In genomic region chr17:30008392-30008791, GRCm38 (mm10) we compare ENCODE assay signal across 11 mouse cellular contexts. TPM values are rescaled to one million over a fixed set of nuclear protein-coding genes. Genes with fewer than 3 reads are reported as not detected.
DNase-seq lines count a peak whose midpoint lies in the region; ATAC-seq and TF ChIP-seq lines count a peak whose summit lies in the region.
"Had no signal": no experiment of that assay in that cellular context is flagged by ENCODE, and none has a peak within 500 bp of the region (broad histone marks: within the 10 kb centered on the region; RNA-seq: fewer than 3 reads in every experiment).

No protein-coding gene starts in this region.

- peak overlapping the region; percentile 16 for H3K4me2 ChIP-seq in heart, embryonic 11.5 days
- peak overlapping the region; percentile 24; the same call in 1 of the 2 replicates for H3K4me2 ChIP-seq in liver, embryonic 16.5 days (ENCODE audit: low read depth, low read length)
- peak overlapping the region; percentile 11; the same call in 1 of the 2 replicates for H3K4me2 ChIP-seq in stomach, postnatal 0 days (replicated peaks; ENCODE audit: low read depth)

- no peak for TF ChIP-seq EP300 in stomach, postnatal 0 days (optimal IDR thresholded peaks at IDR 0.05)

- no peak for ATAC-seq in heart, embryonic 11.5 days (replicated peaks; ENCODE audit: insufficient number of reproducible peaks, low FRiP score, low TSS enrichment)
- no peak for ATAC-seq in megakaryocyte, adult 5-6 weeks (ENCODE audit: poor library complexity, severe bottlenecking)
- ATAC-seq in liver, embryonic 16.5 days (ENCODE audit: low read depth), result no peak
- no peak for ATAC-seq in stomach, postnatal 0 days (ENCODE audit: low FRiP score, low TSS enrichment)

- H3K9ac ChIP-seq in heart, embryonic 11.5 days (ENCODE audit: low read depth, low read length), result no peak overlapping the region
- no peak overlapping the region for H3K9ac ChIP-seq in liver, embryonic 16.5 days (ENCODE audit: low read depth, low read length)
- H3K9ac ChIP-seq in stomach, postnatal 0 days (ENCODE audit: low read length), result no peak overlapping the region

- H3K9me3 ChIP-seq in heart, embryonic 11.5 days (replicated peaks; ENCODE audit: control insufficient read depth, low read length), result no peaks in the 10 kb centered on the region
- H3K9me3 ChIP-seq in megakaryocyte, embryonic 14.5 days, result no peaks in the 10 kb centered on the region
- H3K9me3 ChIP-seq in liver, embryonic 16.5 days (replicated peaks; ENCODE audit: control insufficient read depth, low read length), result no peaks in the 10 kb centered on the region
- H3K9me3 ChIP-seq in stomach, postnatal 0 days (ENCODE audit: control insufficient read depth, low read length), result no peaks in the 10 kb centered on the region

- H3K4me3 ChIP-seq in heart, embryonic 11.5 days (ENCODE audit: low read depth, low read length), result no peak overlapping the region
- H3K4me3 ChIP-seq in megakaryocyte, embryonic 14.5 days (replicated peaks), result peak overlapping the region; percentile 82
- H3K4me3 ChIP-seq in liver, embryonic 16.5 days (ENCODE audit: low read depth, low read length), result no peak overlapping the region
- no peak overlapping the region for H3K4me3 ChIP-seq in stomach, postnatal 0 days (ENCODE audit: low read depth, low read length)

- DNase-seq in heart, adult 9 months (ENCODE audit: low spot score in 2 of 2), result no peak
- no peak for DNase-seq in stomach, postnatal 0 days (ENCODE audit: low spot score)
- no peak for DNase-seq in urinary bladder, adult 18-20 months (ENCODE audit: low spot score in 2 of 2)
- DNase-seq in frontal cortex, postnatal 36 days (ENCODE audit: low spot score in 2 of 2), result no peak
- DNase-seq: adrenal gland, adult 2 months; layer of hippocampus, postnatal 36 days; thymus, adult 2 months had no signal

- no peak overlapping the region for H3K27ac ChIP-seq in heart, embryonic 11.5 days (ENCODE audit: low read depth, low read length)
- H3K27ac ChIP-seq in liver, embryonic 16.5 days (ENCODE audit: low read length), result peak overlapping the region; percentile 54
- H3K27ac ChIP-seq in stomach, postnatal 0 days (replicated peaks), result peak overlapping the region; percentile 71; the same call in 1 of the 2 replicates

- H3K27me3 ChIP-seq in heart, embryonic 11.5 days (ENCODE audit: control insufficient read depth, insufficient read depth, low read length), result no peaks in the 10 kb centered on the region
- no peaks in the 10 kb centered on the region for H3K27me3 ChIP-seq in megakaryocyte, embryonic 14.5 days (replicated peaks)
- H3K27me3 ChIP-seq in liver, embryonic 16.5 days (ENCODE audit: control insufficient read depth, insufficient read depth, low read depth, low read length), result no peaks in the 10 kb centered on the region
- H3K27me3 ChIP-seq in stomach, postnatal 0 days (ENCODE audit: control insufficient read depth, insufficient read depth, low read length), result no peaks in the 10 kb centered on the region

- peaks cover 32% of the 10 kb centered on the region for H3K4me1 ChIP-seq in heart, embryonic 11.5 days (ENCODE audit: control insufficient read depth, insufficient read depth, low read length)
- H3K4me1 ChIP-seq in megakaryocyte, embryonic 14.5 days, result peaks cover 54% of the 10 kb centered on the region
- H3K4me1 ChIP-seq in liver, embryonic 16.5 days (ENCODE audit: control insufficient read depth, low read depth, low read length), result peaks cover 39% of the 10 kb centered on the region
- H3K4me1 ChIP-seq in stomach, postnatal 0 days (replicated peaks; ENCODE audit: control insufficient read depth, insufficient read depth), result peaks cover 12% of the 10 kb centered on the region; the same call in 1 of the 2 replicates

- no peak for TF ChIP-seq CTCF in stomach, postnatal 0 days (IDR thresholded peaks at IDR 0.05; ENCODE audit: low read depth)

- no peaks in the 10 kb centered on the region for H3K36me3 ChIP-seq in heart, embryonic 11.5 days (ENCODE audit: control insufficient read depth, insufficient read depth, low read length)
- H3K36me3 ChIP-seq in megakaryocyte, embryonic 14.5 days (replicated peaks; ENCODE audit: low read length), result peaks cover 33% of the 10 kb centered on the region
- no peaks in the 10 kb centered on the region for H3K36me3 ChIP-seq in liver, embryonic 16.5 days (ENCODE audit: control insufficient read depth, insufficient read depth)
- H3K36me3 ChIP-seq in stomach, postnatal 0 days (ENCODE audit: control insufficient read depth, insufficient read depth, low read length), result no peaks in the 10 kb centered on the region

RNA-seq across cellular contexts. Expression of gene Zfand3, which starts 3.9 kb away (rescaled TPM):
- polyA plus RNA-seq in heart, embryonic 11.5 days (2014; fragmentation: Nextera tagmentation; extraction: Ambion mirVana), result 49.5 and 51.4 TPM in 2 replicates
- 98.5 and 157 TPM in 2 replicates for polyA plus RNA-seq in megakaryocyte, embryonic 14.5 days (2012; ENCODE audit: insufficient read depth, low replicate concordance)
- 34.5 and 36.9 TPM in 2 replicates for total RNA-seq in megakaryocyte, adult 5-6 weeks (2015)
- 28.4 and 29.2 TPM in 2 replicates for total RNA-seq in megakaryocyte, adult 5-6 weeks (2017)
- polyA plus RNA-seq in liver, embryonic 16.5 days (2015; fragmentation: Nextera tagmentation; extraction: Ambion mirVana), result 16.3 and 16.9 TPM in 2 replicates
- 35.5 and 36.0 TPM in 2 replicates for polyA plus RNA-seq in stomach, postnatal 0 days (2015; fragmentation: Nextera tagmentation; extraction: Ambion mirVana)

RNA-seq across cellular contexts. Expression of gene Mdga1, which starts 38.5 kb away (rescaled TPM):
- polyA plus RNA-seq in heart, embryonic 11.5 days (2014; fragmentation: Nextera tagmentation; extraction: Ambion mirVana), result 1.7 and 1.8 TPM in 2 replicates
- polyA plus RNA-seq in megakaryocyte, embryonic 14.5 days (2012; ENCODE audit: insufficient read depth, low replicate concordance), result 24.2 and 32.8 TPM in 2 replicates
- 3.4 and 5.2 TPM in 2 replicates for total RNA-seq in megakaryocyte, adult 5-6 weeks (2015)
- total RNA-seq in megakaryocyte, adult 5-6 weeks (2017), result 1.1 and 2.1 TPM in 2 replicates
- polyA plus RNA-seq in liver, embryonic 16.5 days (2015; fragmentation: Nextera tagmentation; extraction: Ambion mirVana), result 1.6 and 1.9 TPM in 2 replicates
- 2.1 and 2.7 TPM in 2 replicates for polyA plus RNA-seq in stomach, postnatal 0 days (2015; fragmentation: Nextera tagmentation; extraction: Ambion mirVana)
